Mouse (Mus musculus): ENCODE measurements around the gene Cort. TPM values are rescaled to one million over a fixed set of nuclear protein-coding genes. Genes with fewer than 3 reads are reported as not detected.
"Not testable (repeated sequence)": the region's sequence is repeated elsewhere in the genome, so short reads cannot be mapped to it uniquely, and the experiment has no call there.

Gene Cort
- not detected in 2 replicates for polyA plus RNA-seq (2012; ENCODE audit: insufficient read depth, insufficient read length, missing spikeins)

- TF ChIP-seq POLR2A (IDR thresholded peaks at IDR 0.05; ENCODE audit: borderline replicate concordance, low read depth, low read length) (no peak), CTCF (IDR thresholded peaks at IDR 0.05; ENCODE audit: low read depth, low read length) (no peak)
- Histone ChIP-seq H3K4me1 (ENCODE audit: control insufficient read depth, insufficient read depth, low read length) (no peaks in the 10 kb centered on the region), H3K4me3 (ENCODE audit: insufficient read depth, low read length) (no peak within 1 kb of the TSS), H3K27ac (ENCODE audit: insufficient read depth, low read depth, low read length) (no peak within 1 kb of the TSS)
Measured at GRCm38 (mm10) chr4:149126663-149127062, at the start of gene Cort. Cort (minus strand) TSS chr4:149126763.

GRCm38 (mm10) chr4:149173661-149174060, 47.1 kb upstream of the Cort start:
- H3K4me3 ChIP-seq (ENCODE audit: insufficient read depth, low read length), result peak overlapping the region; percentile 16
- TF ChIP-seq CTCF (IDR thresholded peaks at IDR 0.05; ENCODE audit: low read depth, low read length) (no peak), POLR2A (IDR thresholded peaks at IDR 0.05; ENCODE audit: borderline replicate concordance, low read depth, low read length) (no peak)
- H3K27ac ChIP-seq (ENCODE audit: insufficient read depth, low read depth, low read length), result peak overlapping the region; percentile 95
- peaks cover 42% of the 10 kb centered on the region for H3K4me1 ChIP-seq (ENCODE audit: control insufficient read depth, insufficient read depth, low read length)

GRCm38 (mm10) chr4:149172666-149173065, 46.1 kb upstream of the Cort start:
- Histone ChIP-seq H3K4me1 (ENCODE audit: control insufficient read depth, insufficient read depth, low read length) (peaks cover 50% of the 10 kb centered on the region), H3K27ac (ENCODE audit: insufficient read depth, low read depth, low read length) (peak overlapping the region; percentile 95)
- TF ChIP-seq CTCF (IDR thresholded peaks at IDR 0.05; ENCODE audit: low read depth, low read length), result no peak

GRCm38 (mm10) chr4:149172083-149172482, 45.5 kb upstream of the Cort start:
- H3K4me1 ChIP-seq (ENCODE audit: control insufficient read depth, insufficient read depth, low read length), result peaks cover 51% of the 10 kb centered on the region
- no peak overlapping the region for H3K4me3 ChIP-seq (ENCODE audit: insufficient read depth, low read length)
- peak overlapping the region; percentile 95 for H3K27ac ChIP-seq (ENCODE audit: insufficient read depth, low read depth, low read length)
- no peak for TF ChIP-seq CTCF (IDR thresholded peaks at IDR 0.05; ENCODE audit: low read depth, low read length)

More at GRCm38 (mm10) chr4:149172666-149173065, 46.1 kb upstream of the Cort start:
- no peak overlapping the region for H3K4me3 ChIP-seq (ENCODE audit: insufficient read depth, low read length)

GRCm38 (mm10) chr4:149171581-149171981, 45.0 kb upstream of the Cort start:
- H3K4me1 ChIP-seq (ENCODE audit: control insufficient read depth, insufficient read depth, low read length), result peaks cover 51% of the 10 kb centered on the region
- H3K4me3 ChIP-seq (ENCODE audit: insufficient read depth, low read length), result no peak overlapping the region; the same call in 1 of the 2 replicates
- no peak for TF ChIP-seq CTCF (IDR thresholded peaks at IDR 0.05; ENCODE audit: low read depth, low read length)
- TF ChIP-seq POLR2A (IDR thresholded peaks at IDR 0.05; ENCODE audit: borderline replicate concordance, low read depth, low read length), result no peak
- peak overlapping the region; percentile 95 for H3K27ac ChIP-seq (ENCODE audit: insufficient read depth, low read depth, low read length)

GRCm38 (mm10) chr4:149170394-149170931, 43.9 kb upstream of the Cort start:
- Histone ChIP-seq H3K4me1 (ENCODE audit: control insufficient read depth, insufficient read depth, low read length) (peaks cover 51% of the 10 kb centered on the region), H3K27ac (ENCODE audit: insufficient read depth, low read depth, low read length) (peak overlapping the region; percentile 95), H3K4me3 (ENCODE audit: insufficient read depth, low read length) (peak overlapping the region; percentile 28)
- TF ChIP-seq POLR2A (IDR thresholded peaks at IDR 0.05; ENCODE audit: borderline replicate concordance, low read depth, low read length), result no peak

GRCm38 (mm10) chr4:149169926-149170325, 43.4 kb upstream of the Cort start:
- peaks cover 54% of the 10 kb centered on the region for H3K4me1 ChIP-seq (ENCODE audit: control insufficient read depth, insufficient read depth, low read length)
- H3K4me3 ChIP-seq (ENCODE audit: insufficient read depth, low read length), result not testable (repeated sequence)
- peak overlapping the region; percentile 95 for H3K27ac ChIP-seq (ENCODE audit: insufficient read depth, low read depth, low read length)

- H3K4me1 ChIP-seq (ENCODE audit: control insufficient read depth, insufficient read depth, low read length), result peaks cover 49% of the 10 kb centered on the region
- peak overlapping the region; percentile 90; the same call in 1 of the 2 replicates for H3K27ac ChIP-seq (ENCODE audit: insufficient read depth, low read depth, low read length)
- peak overlapping the region; percentile 81 for H3K4me3 ChIP-seq (ENCODE audit: insufficient read depth, low read length)
- TF ChIP-seq POLR2A (IDR thresholded peaks at IDR 0.05; ENCODE audit: borderline replicate concordance, low read depth, low read length), result no peak
- no peak for TF ChIP-seq CTCF (IDR thresholded peaks at IDR 0.05; ENCODE audit: low read depth, low read length)
Measured at GRCm38 (mm10) chr4:149168016-149168415, 41.5 kb upstream of the Cort start.

- Histone ChIP-seq H3K4me1 (ENCODE audit: control insufficient read depth, insufficient read depth, low read length) (peaks cover 48% of the 10 kb centered on the region), H3K27ac (ENCODE audit: insufficient read depth, low read depth, low read length) (peak overlapping the region; percentile 90), H3K4me3 (ENCODE audit: insufficient read depth, low read length) (peak overlapping the region; percentile 81)
- no peak for TF ChIP-seq CTCF (IDR thresholded peaks at IDR 0.05; ENCODE audit: low read depth, low read length)
- no peak; the same call in 1 of the 2 replicates for TF ChIP-seq POLR2A (IDR thresholded peaks at IDR 0.05; ENCODE audit: borderline replicate concordance, low read depth, low read length)
Measured at GRCm38 (mm10) chr4:149166957-149167611, 40.5 kb upstream of the Cort start.

GRCm38 (mm10) chr4:149166215-149166946, 39.8 kb upstream of the Cort start, which contains the start of gene Pgd:
Pgd (minus strand) TSS chr4:149166771.
- Histone ChIP-seq H3K4me1 (ENCODE audit: control insufficient read depth, insufficient read depth, low read length) (peaks cover 48% of the 10 kb centered on the region), H3K27ac (ENCODE audit: insufficient read depth, low read depth, low read length) (peak within 1 kb of the TSS; percentile 90), H3K4me3 (ENCODE audit: insufficient read depth, low read length) (peak within 1 kb of the TSS; percentile 96)
- TF ChIP-seq POLR2A (IDR thresholded peaks at IDR 0.05; ENCODE audit: borderline replicate concordance, low read depth, low read length) (no peak), CTCF (IDR thresholded peaks at IDR 0.05; ENCODE audit: low read depth, low read length) (no peak)

Data from bone marrow macrophage, adult 2 months (primary cell).